Mouse (Mus musculus): Measurements from ENCODE around the gene Ccl11. TPM values are rescaled to one million over a fixed set of nuclear protein-coding genes. Genes with fewer than 3 reads are reported as not detected.

Gene Ccl11
- polyA plus RNA-seq, 1 experiment from 2014 or later, result not detected

DNA sequence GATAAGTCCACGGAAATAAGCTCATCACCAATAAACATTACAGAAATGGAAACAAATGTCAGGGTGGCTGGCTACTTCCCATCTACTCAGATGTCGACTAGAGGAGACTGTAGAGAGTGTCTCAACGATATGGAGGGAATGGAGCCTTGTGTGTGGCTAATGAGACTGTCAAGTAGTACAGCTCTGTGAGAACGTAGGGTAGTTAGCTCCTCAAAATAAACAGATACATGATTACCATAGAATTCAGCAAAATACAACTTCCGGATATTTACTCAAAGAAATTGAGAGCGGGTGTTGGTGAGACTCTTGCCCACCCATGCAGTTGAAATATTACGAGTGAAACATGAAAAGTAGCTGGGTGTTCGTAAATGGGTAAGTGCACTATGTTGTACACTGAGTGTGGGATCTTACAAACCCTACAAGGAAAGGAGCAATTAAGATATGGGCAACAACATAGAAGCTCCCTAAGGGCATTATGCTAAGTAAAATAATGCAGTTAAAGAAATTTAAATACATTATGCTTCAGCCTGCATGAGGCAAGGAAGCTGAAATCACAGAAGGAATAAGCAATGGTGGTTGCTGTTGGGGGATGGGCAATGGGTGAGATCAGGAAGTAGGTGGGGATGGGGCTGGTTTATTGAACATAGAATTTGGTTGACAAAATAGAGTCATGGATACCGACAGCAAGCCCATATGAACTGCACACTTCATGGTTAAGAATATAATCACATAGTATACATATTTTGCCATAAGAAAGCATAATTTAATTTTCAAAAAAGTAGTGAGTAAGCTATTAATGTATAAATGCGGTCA, 42.1 kb downstream of the Ccl11 start:
- ATAC-seq (ENCODE audit: insufficient number of reproducible peaks, low FRiP score, low TSS enrichment, low read depth) (no peak), DNase-seq (ENCODE audit: low spot score) (no peak)
- Histone ChIP-seq H3K4me3 (ENCODE audit: low read depth, low read length) (no peak overlapping the region), H3K27ac (replicated peaks; ENCODE audit: low read depth, low read length) (no peak overlapping the region), H3K9ac (ENCODE audit: low read length) (no peak overlapping the region), H3K4me2 (ENCODE audit: low read depth, severe bottlenecking) (no peak overlapping the region), H3K9me3 (ENCODE audit: control insufficient read depth, low read length) (no peaks in the 10 kb centered on the region), H3K36me3 (ENCODE audit: control insufficient read depth, insufficient read depth, low read length) (no peaks in the 10 kb centered on the region), H3K4me1 (ENCODE audit: control insufficient read depth, insufficient read depth, low read length) (no peaks in the 10 kb centered on the region), H3K27me3 (ENCODE audit: control insufficient read depth, insufficient read depth, low read length) (no peaks in the 10 kb centered on the region)
- 86% methylated on average over 10 of the region's 10 CpGs for WGBS

DNA sequence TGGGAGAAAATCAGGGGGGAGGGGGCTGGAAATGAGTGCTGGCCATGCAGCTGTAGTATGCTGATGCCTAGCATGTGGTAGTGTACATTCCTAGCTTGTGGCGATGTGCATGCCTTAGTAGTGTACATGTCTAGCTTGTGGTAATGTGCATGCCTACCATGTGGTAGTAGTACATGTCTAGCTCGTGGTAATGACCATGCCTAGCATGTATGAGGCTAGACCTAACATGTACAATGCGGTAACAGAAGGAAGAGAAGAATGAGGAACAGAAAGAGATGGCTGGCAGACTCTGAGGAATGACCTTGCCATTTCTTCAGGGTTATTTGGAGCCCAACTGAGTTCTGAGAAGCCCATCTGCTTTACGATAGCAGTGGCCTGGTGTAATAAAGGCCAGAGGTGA, 43.5 kb downstream of the Ccl11 start:
- no peak overlapping the region for H3K9ac ChIP-seq (ENCODE audit: low read length)
- no peak overlapping the region for H3K27ac ChIP-seq (replicated peaks; ENCODE audit: low read depth, low read length)
- H3K4me1 ChIP-seq (ENCODE audit: control insufficient read depth, insufficient read depth, low read length), result no peaks in the 10 kb centered on the region
- H3K4me2 ChIP-seq (ENCODE audit: low read depth, severe bottlenecking), result no peak overlapping the region
- WGBS, result 79% methylated on average over 4 of the region's 4 CpGs
- no peaks in the 10 kb centered on the region for H3K27me3 ChIP-seq (ENCODE audit: control insufficient read depth, insufficient read depth, low read length)
- no peak for DNase-seq (ENCODE audit: low spot score)
- H3K9me3 ChIP-seq (ENCODE audit: control insufficient read depth, low read length), result no peaks in the 10 kb centered on the region
- no peak for ATAC-seq (ENCODE audit: insufficient number of reproducible peaks, low FRiP score, low TSS enrichment, low read depth)
- H3K4me3 ChIP-seq (ENCODE audit: low read depth, low read length), result no peak overlapping the region
- no peaks in the 10 kb centered on the region for H3K36me3 ChIP-seq (ENCODE audit: control insufficient read depth, insufficient read depth, low read length)

DNA sequence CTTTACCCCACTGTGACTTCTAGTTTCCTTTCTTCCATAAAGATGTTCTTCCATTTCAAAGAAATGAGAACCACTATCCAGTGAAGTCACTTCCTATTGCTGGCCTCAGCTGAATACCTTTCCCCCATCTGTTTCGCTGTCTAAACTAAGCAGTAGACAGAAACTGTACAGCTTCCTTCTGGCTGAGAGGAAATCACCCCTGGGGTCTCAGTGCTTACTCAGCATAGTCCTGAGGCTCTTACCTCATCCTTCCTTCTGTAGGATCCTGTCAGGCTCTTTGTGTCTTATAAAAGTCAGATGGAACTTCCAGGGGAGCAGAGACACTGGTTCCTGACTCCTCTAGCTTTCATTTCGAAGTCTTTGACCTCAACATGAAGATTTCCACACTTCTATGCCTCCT, 43.9 kb downstream of the Ccl11 start, which contains the start of gene Ccl12:
Gene Ccl12 (plus strand): TSS at position 317 of the 400 bp plus-strand sequence.
- no peaks in the 10 kb centered on the region for H3K27me3 ChIP-seq (ENCODE audit: control insufficient read depth, insufficient read depth, low read length)
- no peak within 1 kb of the TSS for H3K9ac ChIP-seq (ENCODE audit: low read length)
- H3K9me3 ChIP-seq (ENCODE audit: control insufficient read depth, low read length), result no peaks in the 10 kb centered on the region
- H3K4me2 ChIP-seq (ENCODE audit: low read depth, severe bottlenecking), result no peak within 1 kb of the TSS
- H3K4me1 ChIP-seq (ENCODE audit: control insufficient read depth, insufficient read depth, low read length), result no peaks in the 10 kb centered on the region
- no peak for DNase-seq (ENCODE audit: low spot score)
- 76% methylated on average over 2 of the region's 2 CpGs for WGBS
- no peak within 1 kb of the TSS for H3K27ac ChIP-seq (replicated peaks; ENCODE audit: low read depth, low read length)
- H3K36me3 ChIP-seq (ENCODE audit: control insufficient read depth, insufficient read depth, low read length), result no peaks in the 10 kb centered on the region
- no peak for ATAC-seq (ENCODE audit: insufficient number of reproducible peaks, low FRiP score, low TSS enrichment, low read depth)
- no peak within 1 kb of the TSS for H3K4me3 ChIP-seq (ENCODE audit: low read depth, low read length)

DNA sequence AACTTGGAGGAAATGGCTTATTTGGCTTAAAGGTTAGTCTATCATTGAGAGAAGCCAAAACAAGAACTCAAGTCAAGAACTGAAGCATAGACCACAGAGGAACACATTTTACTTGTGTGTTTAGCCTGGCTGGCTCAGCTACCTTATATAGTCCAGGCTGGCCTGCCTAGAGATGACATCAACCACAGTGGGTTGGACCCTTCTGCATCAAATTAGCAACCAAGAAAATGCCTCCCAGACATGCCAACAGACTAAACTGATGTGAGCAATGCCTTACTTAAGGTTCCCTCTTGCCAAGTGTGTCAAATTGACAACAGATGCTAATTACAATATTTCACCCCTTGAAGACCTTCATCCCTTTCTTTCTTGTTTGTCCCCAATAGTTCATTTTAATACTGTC, 52.0 kb downstream of the Ccl11 start:
- Histone ChIP-seq H3K4me3 (ENCODE audit: low read depth, low read length) (no peak overlapping the region), H3K4me1 (ENCODE audit: control insufficient read depth, insufficient read depth, low read length) (no peaks in the 10 kb centered on the region), H3K27ac (replicated peaks; ENCODE audit: low read depth, low read length) (no peak overlapping the region), H3K4me2 (ENCODE audit: low read depth, severe bottlenecking) (no peak overlapping the region), H3K27me3 (ENCODE audit: control insufficient read depth, insufficient read depth, low read length) (no peaks in the 10 kb centered on the region), H3K9me3 (ENCODE audit: control insufficient read depth, low read length) (no peaks in the 10 kb centered on the region), H3K9ac (ENCODE audit: low read length) (no peak overlapping the region), H3K36me3 (ENCODE audit: control insufficient read depth, insufficient read depth, low read length) (no peaks in the 10 kb centered on the region)
- no peak for ATAC-seq (ENCODE audit: insufficient number of reproducible peaks, low FRiP score, low TSS enrichment, low read depth)
- no peak for DNase-seq (ENCODE audit: low spot score)

DNA sequence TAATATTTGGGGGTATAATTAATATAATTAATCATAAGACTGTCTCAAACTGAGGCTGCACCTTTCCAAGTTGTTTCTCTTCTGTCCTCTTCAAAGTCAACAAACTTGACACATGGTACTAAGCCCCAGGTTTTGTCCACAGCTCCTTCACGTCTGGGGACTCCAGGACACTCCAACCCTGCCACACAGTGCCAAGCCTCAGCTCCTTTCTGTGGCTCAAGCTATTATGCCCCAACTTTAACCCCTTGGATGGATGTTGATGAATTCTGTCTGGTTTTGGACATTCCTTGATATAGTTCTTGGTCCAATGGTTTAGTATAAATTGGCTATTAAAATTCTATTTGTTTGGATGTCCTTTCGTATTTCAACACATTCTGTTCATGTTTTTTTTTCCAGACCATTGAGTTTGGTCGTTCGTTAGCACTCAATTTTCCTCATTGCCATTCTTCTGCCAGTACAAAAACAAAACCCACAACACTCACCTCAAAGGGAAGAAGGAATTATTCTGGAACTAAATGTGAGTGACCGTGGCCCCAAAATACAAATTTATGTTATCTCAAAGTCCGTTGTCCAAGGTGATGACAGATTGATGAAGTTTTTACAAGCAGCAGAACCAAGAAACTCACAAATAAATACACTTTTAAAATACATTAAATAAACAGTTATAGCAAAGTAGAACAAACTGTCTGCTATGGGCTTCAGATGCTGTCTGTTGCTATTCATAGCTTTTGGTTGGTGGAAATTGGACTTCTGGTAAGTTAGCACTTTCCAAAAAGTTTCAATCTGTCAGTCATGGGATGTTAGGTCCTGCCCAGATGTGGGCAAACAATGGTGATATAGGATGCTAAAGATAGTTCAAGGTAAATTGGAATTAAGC, 53.0 kb downstream of the Ccl11 start:
- 58% methylated on average over 6 of the region's 6 CpGs for WGBS
- ATAC-seq (ENCODE audit: insufficient number of reproducible peaks, low FRiP score, low TSS enrichment, low read depth) (no peak), DNase-seq (ENCODE audit: low spot score) (no peak)
- no peak overlapping the region for H3K27ac ChIP-seq (replicated peaks; ENCODE audit: low read depth, low read length)
- H3K36me3 ChIP-seq (ENCODE audit: control insufficient read depth, insufficient read depth, low read length), result no peaks in the 10 kb centered on the region
- no peaks in the 10 kb centered on the region for H3K4me1 ChIP-seq (ENCODE audit: control insufficient read depth, insufficient read depth, low read length)
- H3K9ac ChIP-seq (ENCODE audit: low read length), result no peak overlapping the region
- H3K27me3 ChIP-seq (ENCODE audit: control insufficient read depth, insufficient read depth, low read length), result no peaks in the 10 kb centered on the region
- no peak overlapping the region for H3K4me2 ChIP-seq (ENCODE audit: low read depth, severe bottlenecking)
- no peaks in the 10 kb centered on the region for H3K9me3 ChIP-seq (ENCODE audit: control insufficient read depth, low read length)
- no peak overlapping the region for H3K4me3 ChIP-seq (ENCODE audit: low read depth, low read length)

Other genes with a start within 250 kb of the Ccl11 start
- not detected in 2 replicates for gene 5530401A14Rik, start 197.2 kb upstream of the Ccl11 start, polyA plus RNA-seq (2014; fragmentation: Nextera tagmentation; extraction: Ambion mirVana)
- 0.27 and 0.41 TPM in 2 replicates for gene Asic2, start 89.4 kb upstream of the Ccl11 start, polyA plus RNA-seq (2014; fragmentation: Nextera tagmentation; extraction: Ambion mirVana)
- not detected in 2 replicates for gene Ccl2, start 22.3 kb upstream of the Ccl11 start, polyA plus RNA-seq (2014; fragmentation: Nextera tagmentation; extraction: Ambion mirVana)
- gene Gm17268, start 19.3 kb upstream of the Ccl11 start, polyA plus RNA-seq (2014; fragmentation: Nextera tagmentation; extraction: Ambion mirVana), result not detected in 2 replicates
- not detected in 2 replicates for gene Ccl7, start 12.1 kb upstream of the Ccl11 start, polyA plus RNA-seq (2014; fragmentation: Nextera tagmentation; extraction: Ambion mirVana)
- 0.61 and 0.92 TPM in 2 replicates for gene Ccl12, start 44.0 kb downstream of the Ccl11 start, polyA plus RNA-seq (2014; fragmentation: Nextera tagmentation; extraction: Ambion mirVana)
- gene Ccl8, start 57.4 kb downstream of the Ccl11 start, polyA plus RNA-seq (2014; fragmentation: Nextera tagmentation; extraction: Ambion mirVana), result not detected in 2 replicates
- not detected in 2 replicates for gene Ccl1, start 247.9 kb downstream of the Ccl11 start, polyA plus RNA-seq (2014; fragmentation: Nextera tagmentation; extraction: Ambion mirVana)